Mouse (Mus musculus): Measurements from ENCODE around the gene Zmynd10.
A peak's percentile ranks its signal among the peaks of the same experiment; 100 is the strongest.

Gene Zmynd10

DNA sequence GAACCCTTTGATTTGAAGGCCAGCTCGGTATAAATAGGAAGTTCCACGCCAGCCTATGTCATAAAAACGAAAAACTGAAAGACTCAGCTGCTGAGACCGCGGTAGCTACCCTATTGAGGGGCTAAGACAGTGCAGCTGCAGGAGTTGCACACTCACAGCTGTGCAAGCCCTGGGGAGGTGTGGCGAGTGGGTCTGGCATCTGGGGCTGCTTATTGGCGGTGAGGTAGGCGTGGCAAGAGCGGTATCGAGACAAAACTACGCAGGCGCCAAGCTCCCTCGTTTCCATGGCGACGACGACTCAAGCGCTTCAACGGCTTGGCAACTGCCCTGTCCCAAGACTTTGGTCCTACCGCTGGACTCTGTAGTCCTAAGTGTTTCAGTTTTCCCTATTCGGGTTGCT, at the start of gene Zmynd10:
Gene Zmynd10 (plus strand): TSS at position 273 of the 400 bp plus-strand sequence.
- peak; percentile 60 for DNase-seq (ENCODE audit: low read depth, low spot score)

DNA sequence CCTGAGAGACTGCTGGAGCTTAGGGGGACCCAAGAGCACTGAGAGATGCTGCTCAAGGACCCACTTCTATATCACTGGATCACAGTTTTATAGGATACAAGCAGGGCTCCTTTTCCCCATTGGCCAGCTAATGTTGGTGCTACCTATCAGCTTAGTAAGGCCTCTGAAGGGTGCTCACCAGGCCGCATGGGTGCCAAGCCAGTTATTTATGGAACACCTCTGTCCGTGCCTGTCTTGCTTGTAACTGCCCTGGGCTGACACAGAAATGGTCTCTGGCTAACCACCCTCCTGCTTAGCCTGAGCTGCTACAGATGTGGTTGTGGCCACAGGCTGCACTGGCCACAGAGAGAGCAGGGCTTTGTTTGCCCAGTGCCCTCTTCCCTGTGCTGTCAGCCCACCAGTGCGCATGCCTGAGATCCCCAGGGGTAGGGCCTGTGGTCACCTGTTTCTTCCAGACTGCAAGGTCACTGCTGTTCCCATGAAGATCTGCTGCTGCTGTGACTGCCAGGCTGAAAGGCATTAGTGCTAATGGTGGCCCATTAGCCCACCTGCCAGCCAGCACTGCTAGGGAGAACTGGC, 46.3 kb upstream of the Zmynd10 start:
- DNase-seq (ENCODE audit: low read depth, low spot score), result no peak

DNA sequence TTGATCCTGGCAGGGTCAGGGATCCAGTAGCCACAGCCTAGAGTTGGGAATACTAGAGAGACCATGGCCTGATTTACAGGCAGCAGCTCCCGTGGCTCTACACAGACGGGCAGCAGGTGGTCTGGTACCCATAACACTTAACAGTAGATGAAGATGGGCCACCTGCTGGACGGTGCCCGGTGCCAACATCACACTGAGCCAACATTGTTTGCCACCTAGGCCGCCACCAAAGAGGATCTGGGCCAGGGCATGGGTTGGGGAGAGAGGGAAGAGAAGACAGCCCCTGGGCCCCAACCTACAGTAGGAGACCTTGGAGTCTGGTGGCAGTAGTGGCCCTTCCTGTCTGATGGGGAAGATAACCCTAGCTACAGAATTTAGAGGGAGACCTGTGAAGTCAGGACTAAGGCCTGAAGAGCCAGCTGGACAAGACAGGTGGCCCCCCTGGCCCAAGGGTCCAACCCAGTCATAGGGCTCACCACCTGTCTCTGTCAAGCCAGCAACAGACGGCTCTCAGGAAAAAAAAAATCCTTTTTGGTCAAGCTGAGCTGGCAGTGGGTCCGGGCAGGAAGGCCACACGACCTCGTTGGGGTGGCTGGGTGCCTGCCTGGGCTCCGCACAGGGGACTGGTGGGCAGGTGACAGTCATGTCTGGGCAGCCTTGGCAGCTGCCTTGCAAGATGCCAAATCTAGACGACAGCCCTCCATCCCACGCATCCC, 44.8 kb upstream of the Zmynd10 start:
- DNase-seq (ENCODE audit: low read depth, low spot score), result no peak

DNA sequence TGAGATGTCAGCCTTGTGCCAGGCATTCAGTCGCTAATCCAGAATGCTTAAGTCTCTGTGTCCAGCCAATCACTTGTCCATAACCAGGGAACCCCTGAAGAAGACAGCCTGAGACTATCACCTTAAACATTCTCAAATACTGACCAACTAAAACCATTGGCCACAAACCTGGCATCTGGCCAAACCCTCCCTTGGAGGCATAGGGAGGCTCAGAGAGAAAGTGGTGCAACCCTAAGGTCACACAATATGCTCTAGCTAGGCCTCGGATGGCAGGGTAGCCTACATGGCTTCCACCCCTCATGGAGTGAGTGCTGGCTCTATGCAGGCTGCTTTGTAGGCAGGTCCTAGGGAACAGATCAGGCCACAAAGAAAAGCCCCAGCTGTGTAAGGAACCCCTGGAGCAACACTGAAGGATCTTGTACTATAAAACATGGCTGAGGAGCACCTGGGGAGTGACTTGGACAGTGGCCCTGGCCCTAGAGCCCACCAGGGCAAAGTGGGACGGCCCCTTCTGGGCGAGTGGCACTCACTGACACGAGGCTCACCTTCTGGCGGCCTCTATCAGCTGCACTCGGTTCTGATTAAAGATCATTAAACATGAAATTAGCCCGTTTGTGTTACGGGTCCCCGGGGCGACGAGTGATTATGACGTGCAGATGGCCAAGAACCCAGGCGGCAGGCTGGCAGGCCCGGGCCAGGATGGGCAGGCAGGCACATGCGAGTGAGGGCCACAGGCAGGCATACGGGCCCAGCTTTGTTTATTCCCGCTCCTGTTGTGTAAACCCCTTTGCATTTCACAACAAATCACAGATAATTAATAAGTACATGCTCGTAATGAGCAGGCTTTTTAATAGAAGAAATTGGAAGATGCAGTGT, 42.2 kb upstream of the Zmynd10 start:
- no peak for DNase-seq (ENCODE audit: low read depth, low spot score)

DNA sequence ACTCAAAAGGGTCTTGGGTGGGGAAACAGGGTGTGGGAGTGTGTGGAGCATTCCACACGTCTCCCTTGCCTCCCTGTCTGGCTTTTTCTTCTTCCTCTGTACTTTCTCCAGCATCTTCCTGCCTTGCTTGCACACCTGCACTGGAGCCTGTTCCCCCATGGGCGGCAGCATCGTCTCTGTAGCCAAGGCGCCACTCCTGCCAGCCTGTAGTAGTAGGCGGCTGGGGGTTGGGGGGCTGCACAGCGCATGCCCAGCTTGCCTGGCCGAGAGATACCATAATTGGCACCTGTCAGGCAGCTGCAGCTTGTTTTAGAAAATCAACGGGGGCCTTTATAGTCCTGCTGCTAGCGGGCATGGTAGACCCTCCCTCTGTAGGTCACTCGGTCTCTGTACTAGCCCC, 38.8 kb upstream of the Zmynd10 start:
- peak; percentile 32 for DNase-seq (ENCODE audit: low read depth, low spot score)

DNA sequence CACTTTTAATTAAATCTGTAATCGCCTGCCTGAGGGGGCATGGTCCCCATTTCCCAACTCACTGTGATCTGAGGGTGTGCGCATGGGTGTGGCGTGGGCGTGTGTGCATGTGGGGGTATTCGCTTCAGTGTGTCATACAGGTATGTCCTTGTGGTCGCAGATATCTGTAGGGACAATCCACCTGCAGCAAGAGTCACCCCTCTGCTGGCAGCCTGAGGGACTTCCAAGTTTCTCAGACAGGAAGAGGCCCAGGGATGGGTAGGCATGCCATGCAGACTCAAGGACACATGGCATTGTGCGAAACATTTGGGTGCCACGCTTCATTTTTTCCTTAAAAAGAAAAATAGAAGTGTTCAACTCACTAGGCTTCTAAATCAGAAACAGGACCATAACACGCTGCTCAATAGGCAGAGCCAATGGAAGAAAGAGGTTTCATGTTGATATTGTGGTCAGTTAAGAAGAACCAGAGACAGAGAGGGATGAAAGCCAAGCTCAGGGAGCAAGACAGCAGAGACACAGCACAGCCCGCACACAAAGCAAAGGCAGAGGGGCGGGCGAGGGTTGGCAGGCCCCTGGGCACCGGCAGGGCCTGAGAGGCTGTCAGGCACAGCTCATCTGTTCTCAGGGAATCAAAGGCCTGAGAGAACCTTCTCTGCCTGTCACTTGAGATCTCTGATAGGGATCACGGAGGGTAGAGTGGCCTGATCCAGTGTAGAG, 36.6 kb upstream of the Zmynd10 start:
- DNase-seq (ENCODE audit: low read depth, low spot score), result no peak

DNA sequence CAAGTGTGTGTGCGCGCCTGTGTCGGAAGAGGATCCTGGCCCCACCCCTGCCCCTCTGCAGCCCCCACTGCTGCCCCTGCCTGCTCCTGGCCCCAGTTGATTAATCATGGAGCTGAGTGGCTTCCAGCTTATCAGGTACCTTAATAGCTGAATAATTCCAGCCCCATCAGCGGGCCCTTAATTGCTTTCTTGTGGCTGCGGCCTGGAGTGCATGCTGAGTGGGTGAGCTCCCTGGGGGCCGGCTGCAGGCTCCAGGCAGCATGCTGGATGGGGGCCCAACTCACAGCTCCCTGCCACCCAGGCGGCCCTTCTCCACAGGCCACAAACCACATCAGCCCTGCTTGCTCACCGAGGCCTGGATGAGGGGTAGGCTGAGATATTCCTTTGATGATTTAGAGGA, 35.7 kb upstream of the Zmynd10 start:
- no peak for DNase-seq (ENCODE audit: low read depth, low spot score)

DNA sequence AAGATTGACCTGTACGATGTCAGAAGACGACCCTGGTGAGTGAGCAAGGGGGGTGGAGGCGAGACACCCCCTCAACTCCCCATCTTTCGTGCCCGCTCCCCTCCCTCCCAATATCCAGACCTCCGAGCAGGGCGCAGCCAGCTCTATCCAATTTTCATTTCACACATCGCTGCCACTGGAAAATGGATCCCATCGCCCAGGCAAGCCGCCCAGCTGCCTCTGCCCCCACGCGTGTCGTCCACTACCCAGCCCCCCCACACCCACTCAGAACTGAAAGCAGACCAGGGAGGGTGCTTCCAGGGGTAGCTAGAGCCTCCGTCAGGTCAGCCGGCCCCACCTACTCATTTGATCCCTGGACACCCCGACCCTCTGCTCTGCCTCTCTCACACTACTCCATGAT, 34.8 kb upstream of the Zmynd10 start:
- DNase-seq (ENCODE audit: low read depth, low spot score), result no peak

DNA sequence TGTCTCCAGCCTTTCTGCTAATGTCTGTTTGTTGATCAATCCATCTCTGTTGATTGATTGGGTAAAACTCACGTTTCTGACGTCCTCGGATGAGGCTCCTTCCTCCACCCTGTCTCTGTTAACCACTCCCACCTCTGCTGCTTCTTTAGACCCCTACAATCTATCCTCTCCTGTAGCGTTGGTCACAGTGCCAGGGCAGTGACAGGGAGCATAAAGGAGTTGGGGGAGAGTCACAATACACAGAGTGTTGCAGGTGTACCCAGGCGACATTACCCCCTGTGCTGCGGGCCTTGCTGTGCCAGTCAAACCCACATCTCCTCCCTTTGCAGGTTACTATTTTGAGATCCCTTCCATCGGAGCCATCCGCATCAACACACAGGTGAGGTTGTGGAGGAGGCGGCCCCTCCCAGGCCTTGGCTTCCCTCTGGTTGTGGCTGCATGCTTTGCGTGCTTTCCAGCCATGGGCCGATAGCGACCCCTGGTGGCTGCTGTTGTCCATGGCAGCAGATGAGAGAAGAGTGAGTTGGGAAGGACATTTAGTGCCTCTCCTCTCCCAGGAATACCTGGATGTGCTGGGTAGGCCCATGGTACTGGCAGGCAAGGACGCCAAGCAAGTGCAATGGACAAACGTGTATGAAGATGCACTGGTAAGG, 32.7 kb upstream of the Zmynd10 start:
- DNase-seq (ENCODE audit: low read depth, low spot score), result peak; percentile 61

DNA sequence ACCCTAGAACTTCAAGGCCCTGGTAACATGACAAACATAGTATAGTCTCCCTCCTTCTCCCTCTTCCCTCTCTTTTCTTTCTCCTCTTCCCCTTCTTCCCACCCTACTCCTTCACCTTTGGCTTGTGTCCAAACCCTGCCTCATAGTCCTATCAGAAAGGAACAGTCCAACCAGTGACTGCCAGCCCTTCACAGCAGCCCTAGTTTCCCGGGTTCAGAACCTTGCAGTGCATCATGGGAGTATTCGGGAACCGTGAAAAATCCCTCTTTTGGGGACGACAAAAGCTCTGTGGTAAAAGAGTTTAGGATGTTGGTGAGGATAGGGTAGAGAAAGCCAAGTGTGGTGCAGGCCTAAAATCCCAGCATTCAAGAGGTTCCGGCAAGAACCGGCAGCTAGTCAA, 26.8 kb upstream of the Zmynd10 start:
- no peak for DNase-seq (ENCODE audit: low read depth, low spot score)

DNA sequence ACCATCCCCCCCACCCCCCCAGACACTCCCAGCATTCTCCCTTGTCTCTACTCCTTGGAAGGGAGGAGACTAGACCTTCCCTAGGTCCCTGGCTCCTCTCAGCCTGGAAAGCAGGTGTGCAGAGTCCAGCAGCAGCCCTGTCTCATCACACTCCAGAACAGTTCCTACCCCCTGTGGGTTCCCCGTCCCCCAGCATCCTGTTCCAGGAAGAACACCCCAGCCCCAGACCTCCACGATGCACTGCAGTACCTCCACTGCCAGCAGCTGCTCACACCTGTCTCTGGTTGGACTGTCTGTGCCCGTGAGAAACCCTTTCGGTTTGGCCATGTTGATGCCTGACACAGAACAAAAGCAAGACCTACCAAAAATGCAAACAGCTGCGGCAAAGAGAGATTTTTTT, 25.9 kb upstream of the Zmynd10 start:
- DNase-seq (ENCODE audit: low read depth, low spot score), result no peak

DNA sequence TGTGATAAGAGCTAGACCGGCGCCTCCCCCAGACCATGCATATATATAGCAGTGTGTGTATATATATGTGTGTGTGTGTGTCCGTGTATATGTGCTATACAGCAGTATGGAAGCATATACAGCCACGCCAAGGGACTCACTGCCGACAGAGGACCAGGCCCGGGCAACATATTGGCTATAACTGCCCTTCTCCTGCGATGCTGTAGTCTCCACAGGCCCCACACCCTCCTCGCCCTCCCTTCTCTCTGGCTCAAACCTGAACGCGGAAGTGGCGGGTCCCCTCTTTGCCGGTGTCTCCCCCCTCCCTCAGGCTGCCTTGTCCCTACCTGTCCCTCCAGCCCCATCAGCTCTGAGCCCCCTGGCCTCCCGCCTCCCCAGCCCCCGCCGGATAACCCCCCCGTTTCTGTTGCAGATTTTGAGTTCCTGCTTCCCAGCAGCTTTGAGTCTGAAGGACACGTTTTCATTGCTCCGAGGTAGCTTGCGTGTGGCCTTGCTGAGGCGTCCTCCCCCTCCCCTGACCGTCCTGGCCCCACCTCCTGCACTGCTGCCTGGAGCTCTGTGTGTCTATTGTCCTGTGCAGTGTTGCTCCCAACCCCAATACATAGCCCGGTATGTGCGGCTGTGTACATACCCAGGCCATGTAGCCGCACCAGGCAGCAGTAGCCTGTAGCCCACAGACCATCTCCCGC, 25.2 kb upstream of the Zmynd10 start:
- no peak for DNase-seq (ENCODE audit: low read depth, low spot score)

DNA sequence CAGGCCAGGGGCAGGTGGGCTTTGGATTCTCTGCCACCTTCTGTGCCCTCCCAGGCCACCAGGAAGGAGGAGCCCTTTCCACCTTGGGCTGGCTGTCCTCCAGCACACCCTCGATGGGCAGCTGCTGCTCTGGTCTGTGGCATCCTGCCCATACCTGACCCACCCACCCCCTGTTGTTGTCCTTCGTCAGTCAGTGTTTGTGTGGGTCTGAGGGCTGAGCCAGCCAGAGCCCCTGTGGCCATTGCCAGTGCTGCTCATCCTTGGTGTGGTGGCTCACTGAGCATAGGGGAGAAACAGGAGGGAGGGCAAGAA, 24.7 kb upstream of the Zmynd10 start:
- no peak for DNase-seq (ENCODE audit: low read depth, low spot score)

DNA sequence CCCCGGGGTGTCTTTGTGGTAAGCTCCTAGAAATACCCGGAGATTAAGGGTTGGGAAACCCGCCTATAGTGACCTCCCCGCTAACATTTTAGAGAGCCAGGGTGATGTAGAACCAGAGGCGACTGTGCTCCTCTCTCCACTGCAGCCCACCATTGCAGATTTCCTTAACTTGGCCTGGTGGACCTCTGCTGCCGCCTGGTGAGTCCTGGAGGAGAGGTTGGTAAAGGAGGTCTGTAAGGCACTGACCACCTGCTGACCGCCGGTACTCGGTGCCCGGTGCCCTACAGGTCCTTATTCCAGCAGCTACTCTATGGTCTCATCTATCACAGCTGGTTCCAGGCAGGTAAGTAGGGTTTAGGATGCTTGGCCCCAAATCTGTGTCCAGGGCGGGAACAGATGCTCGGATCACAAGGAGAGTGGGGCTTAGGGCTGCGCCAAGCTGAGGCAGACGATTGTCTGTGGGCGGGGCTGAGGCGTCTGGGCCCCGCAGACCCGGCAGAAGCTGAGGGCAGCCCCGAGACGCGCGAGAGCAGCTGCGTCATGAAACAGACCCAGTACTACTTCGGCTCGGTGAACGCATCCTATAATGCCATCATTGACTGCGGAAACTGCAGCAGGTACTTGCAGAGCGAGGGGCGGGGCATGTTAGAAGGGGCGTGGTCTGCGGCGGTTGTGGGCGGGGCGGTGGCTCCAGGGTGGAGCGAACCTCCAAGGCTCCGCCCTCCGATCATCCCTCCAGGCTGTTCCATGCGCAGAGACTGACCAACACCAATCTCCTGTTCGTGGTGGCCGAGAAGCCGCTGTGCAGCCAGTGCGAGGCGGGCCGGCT, 20.7 kb upstream of the Zmynd10 start:
- no peak for DNase-seq (ENCODE audit: low read depth, low spot score)

DNA sequence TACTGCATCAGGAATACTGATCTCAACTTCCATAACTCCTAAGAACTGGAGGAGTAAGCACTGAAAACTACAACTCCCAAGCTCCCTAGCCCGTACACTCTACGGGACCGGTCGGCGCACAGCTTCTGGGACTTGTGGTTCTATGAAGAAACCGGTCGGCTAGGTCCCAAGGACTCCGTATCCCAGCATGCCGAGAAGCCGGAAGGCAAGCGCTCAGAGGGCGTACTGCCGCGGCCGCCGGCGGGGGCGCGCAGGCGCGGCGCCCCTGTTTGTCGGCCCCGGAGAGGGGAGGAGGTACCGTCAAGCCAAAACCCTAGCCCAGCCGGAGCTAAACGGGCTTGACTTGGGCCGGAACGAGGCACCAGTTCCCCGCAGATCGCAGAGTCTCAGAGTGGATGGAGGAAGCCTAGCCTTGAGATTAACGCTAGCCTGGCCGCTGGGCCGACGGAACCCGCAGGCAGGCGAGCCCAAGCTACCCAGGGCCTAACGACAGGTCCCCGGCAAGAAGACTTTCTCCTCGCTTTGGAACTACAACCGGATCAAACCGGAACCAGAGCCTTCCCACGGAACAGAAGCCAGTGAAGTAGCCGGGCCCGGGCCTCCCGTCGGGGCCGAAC, 13.2 kb upstream of the Zmynd10 start, which contains the start of gene Tmem115:
Gene Tmem115 (plus strand): TSS at position 155 of the 617 bp plus-strand sequence.
- DNase-seq (ENCODE audit: low read depth, low spot score), result peak; percentile 97

DNA sequence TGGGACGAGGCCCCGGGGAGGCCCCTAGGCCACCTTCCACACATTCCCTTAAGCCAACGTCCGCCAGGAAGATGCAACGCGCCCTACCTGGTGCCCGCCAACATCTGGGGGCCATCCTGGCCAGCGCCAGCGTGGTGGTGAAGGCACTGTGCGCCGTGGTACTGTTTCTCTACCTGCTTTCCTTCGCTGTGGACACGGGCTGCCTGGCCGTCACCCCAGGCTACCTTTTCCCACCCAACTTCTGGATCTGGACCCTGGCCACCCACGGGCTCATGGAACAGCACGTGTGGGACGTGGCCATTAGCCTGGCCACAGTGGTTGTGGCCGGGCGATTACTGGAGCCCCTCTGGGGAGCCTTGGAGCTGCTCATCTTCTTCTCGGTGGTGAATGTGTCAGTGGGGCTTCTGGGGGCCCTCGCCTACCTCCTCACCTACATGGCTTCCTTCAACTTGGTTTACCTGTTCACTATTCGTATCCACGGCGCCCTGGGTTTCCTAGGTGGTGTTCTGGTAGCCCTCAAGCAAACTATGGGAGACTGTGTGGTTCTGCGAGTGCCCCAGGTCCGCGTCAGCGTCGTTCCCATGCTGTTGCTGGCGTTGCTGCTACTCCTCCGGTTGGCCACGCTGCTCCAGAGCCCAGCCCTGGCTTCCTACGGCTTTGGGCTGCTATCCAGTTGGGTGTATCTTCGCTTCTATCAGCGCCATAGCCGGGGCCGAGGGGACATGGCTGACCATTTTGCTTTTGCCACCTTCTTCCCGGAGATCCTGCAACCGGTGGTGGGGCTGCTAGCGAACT, 12.5 kb upstream of the Zmynd10 start:
- no peak for DNase-seq (ENCODE audit: low read depth, low spot score)

DNA sequence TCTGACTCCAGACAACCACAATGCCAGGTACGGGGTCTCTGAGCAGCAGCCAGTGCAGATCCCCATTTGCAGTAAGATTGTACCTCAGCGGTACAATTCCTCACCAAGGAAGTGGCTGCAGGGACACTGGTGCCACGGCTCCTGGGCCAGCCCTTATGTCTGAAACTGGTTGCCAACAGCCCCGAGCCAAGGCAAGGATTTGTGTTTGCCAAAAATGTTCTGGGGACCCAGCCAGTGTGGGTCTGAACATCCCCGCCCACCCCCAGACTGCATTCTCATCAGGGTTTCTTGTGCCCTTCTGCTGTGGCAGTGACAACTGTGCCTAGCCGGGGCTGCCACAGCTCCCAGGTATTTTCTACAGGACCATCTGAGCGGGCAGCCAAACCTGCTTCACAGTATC, 8.9 kb upstream of the Zmynd10 start:
- no peak for DNase-seq (ENCODE audit: low read depth, low spot score)

DNA sequence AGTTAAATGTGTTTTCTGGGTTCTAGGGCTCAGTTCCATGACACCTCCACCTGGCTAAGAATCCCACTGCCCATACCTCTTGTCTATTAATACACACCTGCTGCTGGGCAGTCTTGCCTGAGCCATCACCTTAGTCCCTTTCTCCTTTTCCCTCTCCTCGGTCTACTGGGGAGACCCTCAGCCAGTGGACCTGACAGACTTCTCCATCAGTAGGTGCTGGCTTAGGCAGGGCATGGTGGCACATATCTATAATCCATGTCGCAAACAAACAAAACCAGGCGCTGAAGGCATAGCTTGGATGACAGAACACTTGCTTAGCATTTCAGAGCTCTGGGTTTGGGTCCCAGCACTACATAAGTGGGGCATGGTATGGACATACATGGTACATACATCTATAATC, 8.4 kb upstream of the Zmynd10 start:
- DNase-seq (ENCODE audit: low read depth, low spot score), result no peak

DNA sequence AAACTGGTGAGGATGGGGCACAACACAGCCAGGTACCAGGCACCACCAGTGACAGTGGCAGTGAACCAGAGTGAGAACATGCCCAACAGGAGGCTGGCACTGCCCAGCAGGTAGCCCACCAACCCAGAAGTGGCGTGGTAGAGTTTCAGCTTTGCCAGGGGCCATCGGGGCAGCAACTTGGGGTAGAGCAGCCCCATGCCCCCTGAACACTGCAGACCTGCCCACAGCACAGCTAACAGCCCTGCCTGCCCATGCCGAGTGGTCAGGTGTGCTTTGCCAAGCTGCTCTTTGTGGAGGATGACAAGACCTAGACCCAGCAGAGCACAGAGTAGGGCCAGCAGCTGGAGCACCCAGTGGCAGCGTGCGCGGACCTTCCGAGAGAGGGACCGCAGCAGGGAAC, 7.2 kb upstream of the Zmynd10 start:
- DNase-seq (ENCODE audit: low read depth, low spot score), result no peak

All from brain, embryonic 18.5 days (tissue).